Mouse (Mus musculus) embryo, embryonic 10.5 days (tissue): ENCODE results near the gene Hpdl.
"Not testable (repeated sequence)": the region's sequence is repeated elsewhere in the genome, so short reads cannot be mapped to it uniquely, and the experiment has no call there.

Experiments used
- DNase-seq: peaks from one replicate; pipeline ENCODE4 v3.0.0-alpha.2; 2015; ENCODE audit warnings: low spot score

Gene Hpdl

DNA sequence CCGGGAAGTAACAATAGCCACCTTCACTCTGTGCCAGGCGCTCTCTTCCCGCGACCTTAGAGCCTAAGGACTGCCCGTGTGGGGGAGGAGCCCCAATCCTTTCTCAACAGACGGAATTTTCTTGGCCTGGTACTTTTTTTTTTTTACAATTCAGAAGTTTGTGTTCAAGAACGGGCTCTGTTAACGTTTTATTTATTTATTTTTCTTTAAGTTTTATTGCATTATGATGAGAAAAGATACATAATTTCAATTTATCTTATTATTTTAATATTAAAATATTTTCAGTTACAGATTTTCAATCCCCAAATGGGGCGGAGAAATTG is at the start of gene Hpdl:
TSS of gene Hpdl (minus strand) at position 14 of the 323 bp plus-strand sequence.
- DNase-seq = no peak

DNA sequence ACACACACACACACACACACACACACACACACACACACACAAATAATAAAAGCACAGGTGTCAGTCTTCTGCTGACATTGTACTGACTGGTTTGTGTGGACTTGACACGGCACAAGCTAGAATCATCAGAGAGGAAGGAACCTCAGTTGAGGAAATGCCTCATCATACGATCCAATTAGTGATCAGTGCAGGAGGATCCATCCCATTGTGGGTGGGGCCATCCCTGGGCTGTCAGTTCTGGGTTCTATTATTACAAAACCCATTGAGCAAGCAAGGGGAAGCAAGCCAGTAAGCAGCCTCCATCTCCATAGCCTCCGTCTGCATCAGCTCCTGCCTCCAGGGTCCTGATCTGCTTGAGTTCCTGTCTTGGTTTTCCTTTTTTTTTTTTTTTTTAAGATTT is 48.4 kb upstream of the Hpdl start:
- DNase-seq = no peak

DNA sequence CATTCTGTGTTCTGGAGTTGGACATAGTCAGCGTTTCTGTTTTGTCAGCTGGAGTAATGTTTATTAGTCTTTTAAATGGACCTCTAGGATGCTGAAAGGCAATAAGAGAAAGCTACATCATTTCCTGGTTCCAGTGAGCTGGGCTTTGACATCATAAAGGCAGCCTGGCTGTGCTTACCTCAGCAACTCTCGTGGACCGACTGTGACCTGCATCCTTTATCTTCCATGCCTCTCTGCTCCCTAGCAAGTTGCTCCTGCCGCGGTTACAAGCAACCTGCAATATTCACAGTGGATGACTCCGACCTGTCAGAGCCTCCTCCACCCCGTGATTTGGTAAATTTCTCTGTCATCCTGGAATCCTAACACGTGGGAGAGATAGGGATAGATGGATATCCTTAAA is 40.5 kb upstream of the Hpdl start:
- DNase-seq = no peak

DNA sequence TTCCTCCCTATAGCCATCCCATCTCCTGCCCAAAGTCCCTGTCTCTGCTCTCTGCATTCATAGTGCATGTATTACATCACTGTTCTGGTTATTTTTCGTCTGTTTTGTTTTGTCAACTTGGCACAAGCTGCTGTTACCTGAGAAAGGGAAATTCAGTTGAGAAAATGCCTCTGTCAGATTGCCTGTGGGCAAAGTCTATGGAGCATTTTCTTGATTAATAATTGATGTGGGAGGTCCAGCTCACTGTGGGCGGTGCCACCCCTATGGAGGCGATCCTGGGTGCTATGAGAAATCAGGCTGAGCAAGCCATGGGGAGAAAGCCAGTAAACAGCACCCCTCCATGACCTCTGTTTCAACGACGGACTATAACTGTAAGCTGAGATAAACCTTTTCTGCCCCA is 38.2 kb upstream of the Hpdl start:
- DNase-seq = no peak

DNA sequence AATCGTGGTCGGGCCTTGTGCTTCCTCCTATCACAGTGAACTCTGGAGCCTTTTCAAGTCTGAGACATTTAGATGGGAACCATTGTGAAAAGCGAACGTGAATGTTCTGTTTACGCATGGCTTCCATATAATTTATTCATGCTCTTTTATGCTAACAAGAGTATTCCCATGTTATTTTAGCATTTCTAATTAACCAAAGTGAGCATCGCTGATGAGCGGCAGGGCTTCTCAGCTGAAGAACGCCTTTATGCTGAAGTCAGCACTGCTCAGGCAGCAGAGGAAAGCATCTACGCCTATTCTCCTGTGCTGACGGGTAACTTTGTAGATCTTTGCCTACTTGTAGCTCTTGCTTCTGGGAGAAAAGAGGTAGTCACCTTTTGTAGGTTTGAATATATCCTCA is 35.7 kb upstream of the Hpdl start:
- no peak for DNase-seq

DNA sequence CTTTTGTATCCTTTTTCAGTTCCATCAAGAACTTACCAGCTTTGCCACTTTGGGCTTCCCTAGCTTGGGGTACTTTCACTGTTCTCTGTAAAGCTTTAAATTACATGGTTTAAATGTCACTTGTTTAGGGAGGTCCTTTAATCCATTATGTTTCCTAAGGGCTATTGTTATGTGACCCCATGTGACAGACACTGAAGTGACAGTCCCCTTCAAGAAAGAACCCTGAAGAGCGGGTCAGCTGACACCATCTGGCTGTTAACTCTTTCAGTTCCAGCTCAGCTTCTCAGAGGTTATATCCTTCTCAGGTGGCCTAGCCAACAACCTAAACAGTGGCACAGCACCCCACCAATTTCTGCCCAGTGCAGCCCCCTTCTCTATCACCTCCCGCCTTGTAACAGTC is 32.8 kb upstream of the Hpdl start:
- peak; percentile 63 for DNase-seq

DNA sequence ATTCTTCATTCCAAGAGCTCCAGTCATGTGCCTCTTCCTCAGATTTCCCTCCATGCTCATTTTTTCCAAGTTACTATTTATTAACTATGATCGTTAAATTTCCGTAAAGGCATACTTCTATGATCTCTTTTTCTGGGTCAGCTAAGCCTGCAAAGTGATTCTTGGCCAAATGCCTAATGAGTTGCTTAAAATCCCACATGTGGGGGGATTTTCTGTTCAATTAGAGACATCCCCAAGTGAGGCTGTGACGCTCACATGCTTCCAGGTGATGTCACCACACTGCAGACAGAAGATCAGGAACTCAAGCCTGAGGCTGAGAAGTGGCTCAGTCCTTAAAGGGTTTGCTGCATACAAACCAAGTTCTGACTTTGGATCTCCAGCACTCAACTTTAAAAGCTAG is 28.4 kb upstream of the Hpdl start:
- no peak for DNase-seq

DNA sequence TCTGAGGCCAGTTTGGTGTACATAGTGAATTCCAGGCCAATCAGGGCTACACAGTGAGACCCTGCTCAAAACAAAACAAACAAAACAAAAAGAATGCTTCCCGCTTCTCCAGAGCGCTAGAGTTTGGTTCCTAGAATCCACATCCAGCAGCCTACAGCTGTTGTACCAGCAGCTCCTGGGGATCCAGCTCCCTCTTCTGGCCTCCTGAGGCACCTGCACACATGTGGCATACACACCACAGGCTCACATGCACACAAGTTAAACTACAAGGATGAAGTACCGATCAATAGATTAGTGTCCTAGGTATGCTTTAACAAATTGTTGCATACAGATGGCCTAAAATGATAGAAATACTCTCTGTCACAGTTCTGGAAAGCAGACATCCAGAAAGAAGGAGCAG is 22.8 kb upstream of the Hpdl start:
- DNase-seq = no peak

DNA sequence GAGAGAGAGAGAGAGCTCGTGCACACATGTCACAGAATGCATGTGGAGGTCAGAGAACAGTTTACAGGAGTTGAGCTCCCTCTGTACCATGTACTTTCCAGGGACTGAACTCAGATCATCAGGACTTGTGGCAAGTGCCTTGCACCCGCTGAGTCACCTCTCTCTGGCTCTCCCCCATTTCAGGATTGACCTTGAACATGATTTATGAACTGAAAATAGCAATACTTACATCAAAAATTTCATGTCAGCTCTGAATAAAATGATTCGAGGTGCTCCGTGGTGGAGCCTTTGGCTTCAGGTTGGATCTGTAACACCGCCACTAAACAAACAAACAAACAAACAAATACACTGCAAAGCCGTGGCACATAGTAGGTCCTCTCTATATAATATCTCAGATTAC is 19.3 kb upstream of the Hpdl start:
- no peak for DNase-seq

DNA sequence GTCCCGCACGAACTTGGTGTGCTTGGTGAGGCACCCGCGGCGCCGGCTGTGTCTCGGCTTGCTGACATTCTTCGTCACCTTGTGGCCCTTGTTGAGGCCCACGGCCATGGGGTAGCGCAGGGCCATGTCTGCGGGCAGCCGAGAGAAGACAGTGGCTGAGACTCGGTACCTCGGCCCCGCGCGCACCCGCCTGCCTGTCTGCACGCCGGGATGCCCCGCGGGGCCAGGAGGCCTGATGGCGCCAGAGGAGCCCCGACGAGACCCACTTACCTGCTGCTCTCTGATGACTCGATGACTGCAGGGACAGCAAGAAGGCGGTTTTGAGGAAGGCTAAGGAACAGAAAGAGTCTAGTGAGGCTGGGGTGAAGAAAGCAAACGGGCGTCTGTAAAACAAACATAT is 18.6 kb upstream of the Hpdl start:
- not testable (repeated sequence) for DNase-seq

DNA sequence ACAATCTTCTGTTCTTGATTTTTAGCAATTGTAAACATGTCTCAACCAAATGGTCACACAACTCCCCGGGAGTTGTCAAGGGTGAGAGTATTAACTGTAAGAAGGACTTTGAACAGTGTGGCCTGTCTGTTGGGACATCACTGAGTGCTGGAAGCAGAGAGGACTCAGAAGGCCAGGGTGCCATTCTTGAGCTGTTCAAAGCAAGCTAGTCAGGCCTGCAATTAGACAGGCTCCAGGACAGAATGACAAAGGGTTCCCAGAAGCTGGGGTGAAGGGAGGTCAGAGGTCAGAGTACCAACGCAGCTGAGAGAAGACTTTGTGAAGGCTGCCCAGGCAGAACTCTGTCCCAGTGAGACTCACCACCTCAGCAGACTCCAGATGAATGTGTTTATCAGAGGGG is 17.5 kb upstream of the Hpdl start:
- DNase-seq = peak; percentile 46

DNA sequence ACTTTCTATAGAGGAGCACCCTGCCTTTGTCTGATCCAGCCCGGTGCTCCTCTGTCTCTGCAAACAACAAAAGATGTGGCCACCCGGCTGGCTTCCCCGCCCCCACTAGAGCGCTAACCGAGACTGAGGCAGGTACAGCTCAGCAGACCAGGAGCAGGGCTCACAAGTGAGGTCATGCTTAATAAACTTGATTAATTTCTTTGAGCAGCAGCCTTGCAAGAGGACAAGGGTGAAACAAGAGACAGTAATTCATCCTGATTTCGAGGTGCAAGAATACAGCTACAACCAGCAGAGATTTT is 8.5 kb upstream of the Hpdl start:
- DNase-seq = peak; percentile 65

DNA sequence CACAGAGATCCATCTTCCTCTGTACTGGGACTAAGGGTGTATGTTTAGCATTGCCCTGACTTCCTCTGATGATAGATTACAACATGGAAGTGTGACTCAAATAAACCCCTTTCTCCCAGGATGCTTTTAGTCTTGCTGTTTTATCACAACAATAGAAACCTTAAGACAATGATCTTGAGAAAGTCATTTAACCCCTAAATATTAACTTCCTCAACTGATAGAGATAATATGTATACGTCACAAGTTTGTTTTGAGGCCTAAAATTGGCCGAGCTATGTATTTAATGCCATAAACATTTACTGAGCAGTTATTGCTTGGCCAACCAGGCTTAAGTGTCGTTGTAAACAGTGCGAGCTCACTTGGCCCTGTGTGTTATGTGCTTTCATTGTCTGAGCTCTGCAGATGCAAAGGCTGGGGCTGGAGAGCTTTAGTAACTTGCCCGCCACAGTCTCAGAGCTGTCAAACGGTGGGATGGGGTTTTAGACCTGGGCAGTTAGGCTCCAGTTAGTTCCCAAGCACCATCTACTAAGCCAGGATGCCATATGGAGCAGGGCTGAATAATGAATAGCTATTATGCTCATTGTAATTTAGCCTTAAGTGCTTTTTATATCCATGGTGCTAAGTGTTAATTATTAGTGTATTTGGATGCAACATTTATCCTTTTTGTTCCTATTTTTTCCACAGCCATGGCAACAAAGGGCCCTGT is 8.0 kb upstream of the Hpdl start:
- DNase-seq = peak; percentile 52

DNA sequence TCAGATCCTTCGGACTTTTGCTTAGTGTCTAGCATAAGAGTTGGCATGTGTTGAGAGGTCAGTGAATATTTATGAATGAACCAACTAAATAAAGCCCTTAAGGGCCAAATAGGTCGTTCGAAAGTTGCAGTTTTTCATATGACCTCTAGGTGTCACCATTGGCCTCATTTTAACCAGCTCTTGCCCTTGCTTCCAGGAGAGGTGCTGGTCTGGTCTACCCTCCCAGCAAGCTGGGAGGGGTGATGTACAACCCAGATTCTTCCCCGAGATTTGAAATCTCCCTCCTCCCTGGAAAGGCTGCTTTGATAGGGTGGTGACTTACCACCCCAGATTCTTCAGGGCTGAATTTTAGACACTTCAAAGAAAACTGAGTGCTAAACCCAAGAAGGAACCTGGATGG is 6.3 kb upstream of the Hpdl start:
- DNase-seq = peak; percentile 92

DNA sequence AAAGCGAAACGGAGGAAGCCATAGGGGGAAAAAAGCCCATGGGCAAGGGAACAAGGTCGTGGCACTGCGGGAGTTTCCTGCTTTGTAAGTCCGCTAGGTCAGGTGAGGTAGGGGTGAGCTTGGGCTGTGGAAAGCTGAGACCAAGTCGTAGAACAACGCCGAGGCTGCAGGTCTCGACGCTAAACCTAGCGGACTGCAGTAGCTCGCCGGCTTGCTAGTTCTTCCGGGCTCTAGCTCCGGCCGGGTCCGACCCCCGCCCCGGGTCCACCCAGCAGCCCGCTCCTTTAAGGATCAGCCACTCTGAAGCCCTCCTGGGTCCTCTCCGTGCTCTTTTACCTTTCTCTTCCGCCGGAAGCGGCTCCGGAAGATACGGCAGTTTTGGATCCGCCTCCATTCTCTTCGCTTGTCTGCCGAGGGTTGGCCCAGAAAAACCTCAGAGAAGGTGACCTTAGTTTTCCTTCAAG is 3.1 kb upstream of the Hpdl start:
- DNase-seq = peak; percentile 87

DNA sequence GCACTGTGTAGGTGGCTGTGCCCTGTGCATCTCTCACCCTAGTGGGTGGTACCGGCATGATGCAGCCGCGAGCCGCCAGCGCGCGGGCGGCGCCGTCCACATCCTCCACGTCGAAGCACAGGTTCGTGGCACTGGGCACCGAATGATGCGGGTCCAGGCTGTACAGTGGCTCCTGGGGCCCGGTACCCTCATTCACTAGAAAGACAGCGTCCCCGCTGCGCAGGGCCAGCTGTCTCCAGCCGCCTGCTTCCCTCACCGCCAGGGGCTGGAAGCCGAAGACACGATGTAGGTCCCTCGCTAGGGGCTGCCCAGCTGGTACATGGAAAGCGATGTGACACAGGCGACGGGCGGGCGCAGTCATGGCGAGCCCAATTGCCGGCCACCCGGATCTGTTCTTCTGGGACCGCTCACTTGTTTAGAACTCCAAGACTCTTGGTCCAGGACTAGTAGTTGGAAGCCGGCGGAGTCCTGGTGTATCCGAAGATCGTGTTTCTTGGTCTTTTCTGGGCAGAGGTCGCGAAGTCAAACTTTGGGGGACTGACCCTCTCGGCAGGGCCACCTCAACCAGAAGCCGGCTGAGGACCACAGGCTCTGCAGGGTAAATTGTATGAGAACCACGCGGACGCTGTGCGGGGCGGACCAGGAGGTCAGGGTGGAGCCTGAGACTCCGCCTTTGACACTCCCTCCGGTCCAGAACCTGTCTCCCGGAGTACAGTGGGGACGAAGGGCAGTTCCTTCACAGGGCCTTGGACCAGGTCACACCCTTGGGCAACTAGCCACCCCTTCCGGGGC is 409 bp downstream of the Hpdl start:
- peak; percentile 79 for DNase-seq

DNA sequence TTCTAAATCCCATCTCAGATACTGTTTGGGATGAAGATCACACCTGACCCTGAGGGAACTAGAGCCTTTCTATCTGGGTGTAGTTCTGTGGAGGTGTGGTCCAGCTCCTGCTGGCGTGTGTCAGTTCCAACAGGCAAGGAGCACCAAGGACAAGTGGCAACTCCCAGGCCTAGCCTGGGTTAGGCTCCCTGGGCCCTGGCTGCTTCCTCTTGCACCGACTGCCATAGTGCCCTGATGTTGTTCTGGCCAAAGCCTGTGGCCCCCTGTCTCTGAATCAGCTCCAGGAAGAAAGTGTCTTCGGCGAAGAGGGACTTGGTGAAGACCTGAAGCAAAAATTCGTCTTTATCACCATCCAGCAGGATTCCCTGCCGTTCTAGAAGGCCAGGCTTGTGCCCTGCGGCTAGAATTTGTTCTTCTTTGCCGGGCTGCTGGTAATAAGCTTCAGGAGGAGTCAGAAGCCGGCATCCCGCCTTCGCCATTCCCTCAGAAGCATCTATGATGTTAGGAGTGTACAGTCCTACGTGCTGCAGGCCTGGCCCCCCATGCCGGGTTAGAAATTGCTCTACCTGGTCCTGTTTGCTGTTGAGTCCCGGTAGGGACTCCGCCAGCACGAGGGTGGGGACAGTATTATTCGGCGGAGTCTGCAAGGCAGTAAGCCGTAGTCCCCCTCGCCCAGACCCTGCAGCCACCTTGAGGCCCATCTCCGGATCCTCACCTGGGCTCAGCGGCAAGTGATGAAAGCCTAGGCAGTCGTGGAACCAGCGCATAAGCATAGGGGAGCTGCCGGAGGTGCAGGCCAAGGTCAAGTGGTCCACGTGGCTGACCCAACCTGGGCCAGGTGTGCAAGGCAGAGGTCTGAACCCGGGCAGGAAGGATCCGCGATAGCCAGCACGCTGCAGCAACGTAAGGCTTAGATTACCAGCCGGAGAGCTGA is 1.3 kb downstream of the Hpdl start:
- no peak for DNase-seq

DNA sequence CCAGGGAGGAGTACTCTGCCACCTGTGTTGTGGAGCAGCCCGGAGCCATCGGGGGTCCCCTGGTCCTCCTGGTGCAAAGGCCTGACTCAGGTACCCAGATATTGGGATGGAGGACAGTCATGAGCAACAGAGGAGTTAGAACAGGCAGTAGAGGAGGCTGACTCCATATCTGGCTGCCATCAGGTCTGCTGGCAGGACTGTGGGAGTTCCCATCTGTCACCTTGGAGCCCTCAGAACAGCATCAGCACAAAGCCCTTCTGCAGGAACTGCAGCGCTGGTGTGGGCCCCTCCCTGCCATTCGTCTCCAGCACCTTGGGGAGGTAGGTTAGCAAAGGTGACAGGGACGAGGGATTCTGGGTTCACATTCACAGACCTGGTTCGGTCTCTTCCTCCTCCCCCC is 4.0 kb downstream of the Hpdl start:
- DNase-seq = no peak

DNA sequence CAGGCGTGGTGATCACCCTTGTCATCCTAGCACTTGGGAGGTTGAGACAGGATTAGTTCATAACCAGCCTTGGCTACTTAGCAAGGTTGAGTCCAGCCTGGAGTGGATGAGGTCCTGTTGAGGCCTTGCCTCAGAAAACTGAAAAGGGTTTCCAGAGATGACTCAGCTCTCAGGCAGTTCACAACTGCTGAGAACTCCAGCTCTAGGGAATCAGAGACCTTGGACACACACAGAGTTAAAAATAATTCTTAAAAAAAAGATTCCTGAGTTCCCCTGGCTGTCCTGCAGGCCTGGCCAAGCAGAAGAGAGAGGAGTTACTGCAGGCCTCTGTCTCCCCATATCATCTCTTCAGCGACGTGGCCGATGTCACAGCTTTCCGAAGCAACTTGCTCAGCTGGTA is 6.2 kb downstream of the Hpdl start:
- no peak for DNase-seq

DNA sequence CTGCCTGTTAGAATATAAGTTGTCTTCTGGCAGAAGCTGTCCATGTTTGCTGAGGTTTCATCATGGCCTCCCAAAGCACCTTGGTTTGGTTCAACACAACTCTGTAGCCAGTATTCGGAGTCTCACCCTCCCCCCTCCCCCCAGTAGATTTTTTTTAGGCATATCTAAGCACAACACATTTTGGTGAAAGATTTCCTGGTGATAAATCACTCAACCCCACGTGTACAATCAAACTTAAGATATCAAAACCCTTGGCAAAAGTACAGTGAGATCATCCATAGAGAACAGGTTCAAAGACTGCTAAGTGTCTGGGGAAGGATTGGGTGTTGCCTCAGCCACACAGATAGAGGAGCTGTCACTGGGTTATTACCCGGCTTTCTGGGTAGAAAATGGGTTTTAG is 10.5 kb downstream of the Hpdl start:
- DNase-seq = no peak

DNA sequence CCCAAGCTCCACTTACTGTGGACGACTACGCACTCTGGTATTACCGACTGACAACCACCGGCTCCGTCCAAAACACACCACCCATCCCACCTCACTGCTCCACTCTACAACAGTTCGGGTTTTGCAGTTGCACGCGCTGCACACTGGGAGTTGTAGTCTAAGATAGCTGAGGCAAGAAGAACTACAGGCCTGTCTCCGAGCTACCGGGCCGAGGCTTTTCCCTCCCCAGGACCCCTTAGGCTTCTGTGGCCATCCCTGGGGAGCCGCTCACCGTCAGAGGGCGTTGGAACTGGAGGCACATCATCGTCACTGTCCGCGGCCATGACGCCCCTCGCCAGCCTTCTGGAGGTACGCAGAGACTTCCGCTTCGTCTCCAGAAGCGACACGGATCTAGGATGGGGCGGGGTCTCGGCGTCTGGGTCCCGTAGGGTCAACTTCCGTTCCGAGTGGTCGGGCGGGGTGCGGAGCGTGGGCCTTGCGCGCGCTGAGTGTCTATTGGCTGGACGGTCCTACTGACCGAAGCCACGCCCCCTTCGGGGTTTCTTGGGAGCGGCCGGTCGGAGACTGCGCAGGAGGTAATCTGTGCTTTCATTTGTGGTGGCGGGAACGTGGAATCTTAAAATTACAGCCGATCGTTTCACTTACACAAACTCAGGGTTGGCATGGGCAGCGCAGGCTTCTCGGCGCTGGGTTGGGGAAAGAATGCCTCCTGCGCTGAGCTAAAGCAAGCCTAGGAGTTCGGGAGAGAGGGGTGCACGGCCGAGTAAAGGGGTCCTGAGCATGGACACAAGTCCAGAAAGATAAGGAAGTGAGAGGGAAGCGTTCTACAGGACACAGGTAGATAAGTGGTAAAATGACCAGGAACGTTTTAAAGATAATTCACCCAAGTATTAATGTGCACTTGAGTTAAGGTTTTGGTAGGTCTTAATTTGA is 14.0 kb downstream of the Hpdl start, which contains the start of the genes Toe1 and Mutyh:
TSS of gene Toe1 (minus strand) at position 444 of the 933 bp plus-strand sequence.
TSS of gene Mutyh (plus strand) at position 527 of the 933 bp plus-strand sequence.
- DNase-seq = peak; percentile 100

DNA sequence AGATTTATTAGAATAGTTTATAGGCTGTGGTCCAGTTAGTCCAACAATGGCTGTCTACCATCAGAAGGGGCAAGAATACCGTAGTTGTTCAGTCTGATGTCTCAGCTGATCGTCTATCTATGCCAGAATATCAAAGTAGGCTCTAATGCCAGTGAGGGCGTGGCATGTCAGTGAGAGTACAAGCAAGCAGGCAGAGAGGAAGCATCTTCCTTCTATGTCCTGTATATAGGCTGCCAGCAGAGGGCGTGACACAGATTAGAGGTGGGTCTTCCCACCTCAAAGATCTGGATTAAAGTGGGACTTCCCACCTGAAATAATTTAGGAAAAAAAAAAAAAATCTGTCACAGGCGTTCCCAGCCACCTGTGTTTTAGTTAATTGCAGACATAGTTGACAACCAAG is 21.6 kb downstream of the Hpdl start:
- peak; percentile 52 for DNase-seq
